Mouse (Mus musculus) Patski (cell line): Measurements from ENCODE around the gene Chaf1b. TPM values are rescaled to one million over a fixed set of nuclear protein-coding genes. Genes with fewer than 3 reads are reported as not detected.

Source experiments
- ATAC-seq: fragments of 100-300 bp; one replicate; pipeline ENCODE4 v1.8.0; 2021
- CTCF ChIA-PET: fragments of 350-600 bp; sonication (Branson Sonifier 250); formaldehyde crosslinking; loops from one replicate; lab custom pipeline; 2022; ENCODE audit warnings: inconsistent platforms; lab: Charles Lee
- POLR2A ChIA-PET: fragments of 350-600 bp; sonication (Branson Sonifier 250); formaldehyde crosslinking; loops from one replicate; lab custom pipeline; 2022; ENCODE audit warnings: antibody characterized with exemption, inconsistent platforms; lab: Charles Lee
- DNase-seq: peaks from one replicate; pipeline ENCODE4 v3.0.0-alpha.2; 2011; ENCODE audit warnings: low read depth, low spot score
- H3K27me3 ChIP-seq: fragments of 371-371 bp; one replicate; pipeline ENCODE4 v1.5.1; 2021
- CTCF ChIP-seq: fragments of 100-300 bp; IDR thresholded peaks from one replicate; pipeline ENCODE4 v1.5.1; 2021
- in situ Hi-C: fragments of 300-500 bp; cut with MboI; formaldehyde crosslinking; loops from 3 replicates; pipeline ENCODE4 v1.11.1; 2018; ENCODE audit warnings: low pct_unique_long_range_greater_than_20kb, mixed read lengths
- polyA plus RNA-seq: library from polyadenylated mRNA; unstranded; gene quantifications from one replicate; pipeline ENCODE4 v1.2.3, GENCODE M21; 2021

Chaf1b gene
- polyA plus RNA-seq, 1 experiment from 2014 or later = 32.1 TPM

GRCm38 (mm10) chr16:93925684-93926247 is 42.1 kb downstream of the Chaf1b start:
- no peak for DNase-seq
- in situ Hi-C loops = no loop called here
- POLR2A ChIA-PET = interaction anchor here (0.6 kb wide), 1 partner anchor 58 kb away, joined by 3 read pairs; no protein-coding TSS in a partner anchor
- H3K27me3 ChIP-seq = no peaks in the 10 kb centered on the region
- CTCF ChIA-PET = interaction anchor here (1.5 kb wide), 2 partner anchors 10 to 12 kb away, joined by 4 to 6 read pairs; no protein-coding TSS in a partner anchor
- ATAC-seq = no peak
- TF ChIP-seq CTCF = no peak

DNA sequence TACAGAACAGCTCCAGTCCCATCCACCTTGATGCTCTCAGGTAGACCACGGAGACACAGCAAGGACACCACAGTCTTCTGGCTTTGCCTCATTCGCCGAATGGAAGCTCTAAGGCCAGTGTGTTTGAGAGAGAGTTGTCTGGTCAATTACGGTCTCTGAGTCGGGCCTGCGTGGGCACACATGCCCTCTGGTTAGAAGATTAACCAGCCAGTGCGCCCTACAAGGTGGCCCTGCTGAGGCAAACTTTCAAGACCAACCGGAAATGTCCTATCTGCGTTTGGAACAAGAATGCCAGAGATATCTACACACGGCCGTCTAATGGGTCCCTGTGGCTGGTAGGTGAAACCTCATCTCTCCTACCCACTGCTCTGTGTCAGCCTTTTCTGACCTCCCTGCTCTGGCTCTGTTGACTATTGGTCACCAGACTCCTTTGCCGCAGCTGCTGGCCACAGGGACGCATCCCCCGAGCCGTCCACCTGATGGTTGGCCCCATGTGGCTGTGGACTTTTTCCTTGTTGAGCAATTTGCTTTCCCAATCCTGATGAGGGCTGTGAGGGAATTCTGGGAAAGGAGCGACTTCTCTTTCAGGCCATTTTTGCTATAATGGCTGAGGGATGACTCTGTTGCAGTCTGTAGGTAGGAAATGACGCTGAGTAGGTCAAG is 45.8 kb downstream of the Chaf1b start:
- ATAC-seq = no peak
- in situ Hi-C loops = no loop called here
- POLR2A ChIA-PET = no interaction called here
- CTCF ChIA-PET = no interaction called here
- TF ChIP-seq CTCF = no peak
- no peak for DNase-seq
- H3K27me3 ChIP-seq = no peaks in the 10 kb centered on the region

DNA sequence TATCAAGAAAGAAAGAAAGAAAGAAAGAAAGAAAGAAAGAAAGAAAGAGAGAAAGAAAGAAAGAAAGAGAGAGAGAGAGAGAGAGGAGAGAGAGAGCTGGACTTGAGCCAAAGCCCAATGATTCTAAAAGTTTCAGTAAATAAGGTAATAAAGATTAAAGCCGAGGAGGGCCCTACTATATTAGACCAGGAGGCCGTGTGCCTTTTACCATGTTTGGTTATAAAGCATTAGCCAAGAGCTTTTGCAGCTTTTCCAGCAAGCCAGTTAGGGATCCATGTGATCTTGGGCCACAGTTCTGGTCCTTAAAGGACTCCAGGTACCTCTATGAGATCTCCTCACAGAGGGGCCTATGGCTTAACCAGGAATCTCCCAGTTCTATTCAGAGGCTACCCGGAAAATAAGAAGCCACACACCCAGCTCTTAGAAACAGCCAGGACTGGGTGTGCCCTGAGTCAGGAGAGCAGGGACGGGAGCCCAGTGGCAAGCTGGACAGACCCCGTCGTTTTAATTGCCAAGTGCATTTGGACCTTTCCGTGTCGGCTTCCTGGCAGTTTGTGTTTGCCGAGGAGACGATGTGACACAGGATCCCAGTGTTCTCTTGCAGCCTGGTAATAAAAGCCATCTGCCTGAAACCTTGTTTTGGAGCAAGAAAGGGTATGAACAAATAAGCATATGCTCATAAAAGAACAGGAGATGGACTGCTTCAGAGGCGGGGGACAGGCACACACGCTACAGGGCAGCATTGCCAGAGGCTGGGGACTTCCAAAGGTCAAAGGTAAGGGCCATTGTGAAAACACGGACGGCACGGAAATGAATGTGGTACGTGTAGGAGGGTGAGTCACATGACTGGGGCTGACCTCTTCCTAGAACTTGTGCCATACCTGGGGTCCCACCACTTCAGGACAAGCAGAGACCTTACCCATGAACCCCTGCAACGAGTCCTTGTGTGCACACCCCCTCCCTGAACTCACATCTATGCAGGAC is 48.8 kb downstream of the Chaf1b start:
- in situ Hi-C loops = no loop called here
- CTCF ChIA-PET = no interaction called here
- ATAC-seq (no peak), DNase-seq (no peak)
- no peak for TF ChIP-seq CTCF
- POLR2A ChIA-PET = no interaction called here
- H3K27me3 ChIP-seq = no peaks in the 10 kb centered on the region

- in situ Hi-C loops = no loop called here
- H3K27me3 ChIP-seq = no peaks in the 10 kb centered on the region
- DNase-seq (no peak), ATAC-seq (no peak)
- ChIA-PET POLR2A (no interaction called here), CTCF (no interaction called here)
- no peak for TF ChIP-seq CTCF
Observed at GRCm38 (mm10) chr16:93934588-93934987, 50.9 kb downstream of the Chaf1b start.

DNA sequence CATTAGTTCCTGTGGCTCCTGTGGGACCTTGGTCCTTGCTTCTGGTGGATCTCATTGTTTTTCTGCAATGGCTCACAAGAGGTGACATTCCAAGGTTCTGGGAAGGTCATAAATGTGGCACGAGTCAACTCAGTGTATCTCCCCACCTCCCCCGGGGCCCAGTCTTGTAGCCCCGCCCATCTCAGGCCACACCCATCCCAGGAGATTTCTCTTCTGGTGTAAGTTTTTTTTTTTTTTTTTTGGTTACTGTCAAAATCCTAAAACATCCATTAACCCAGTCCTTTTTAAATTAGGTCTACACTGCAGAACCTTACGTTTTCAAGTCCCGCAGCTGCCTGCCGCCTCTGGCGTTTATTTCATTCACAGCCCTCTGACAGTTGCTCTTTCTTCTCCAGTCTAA is 51.3 kb downstream of the Chaf1b start:
- ChIA-PET POLR2A (no interaction called here), CTCF (no interaction called here)
- no peak for DNase-seq
- no peak for ATAC-seq
- no peak for TF ChIP-seq CTCF
- in situ Hi-C loops = no loop called here
- H3K27me3 ChIP-seq = no peaks in the 10 kb centered on the region

DNA sequence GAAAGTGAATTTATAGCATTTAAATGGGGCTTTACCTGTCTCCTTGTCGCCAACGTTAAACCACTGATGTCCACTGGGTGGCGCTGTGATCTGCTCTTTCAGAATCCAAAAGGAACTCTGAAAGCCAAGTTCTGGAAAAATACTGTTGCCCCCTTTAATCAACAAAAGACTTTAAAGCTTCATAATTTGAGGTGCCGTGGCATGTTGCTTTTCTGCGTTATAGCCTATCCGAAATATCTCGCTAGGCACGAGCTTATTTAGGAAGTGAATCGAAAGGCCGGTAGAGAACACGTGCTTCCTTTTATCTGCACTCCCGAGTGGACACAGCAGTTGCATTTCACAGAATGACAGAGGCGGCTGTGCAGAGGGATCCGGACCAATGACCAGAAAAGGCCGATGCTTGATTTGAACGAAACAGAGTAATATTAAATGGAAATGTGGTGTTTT is 54.7 kb downstream of the Chaf1b start:
- no peak for DNase-seq
- no peak for ATAC-seq
- CTCF ChIA-PET = interaction anchor here (0.7 to 2.1 kb wide), 21 partner anchors 9 to 408 kb away, joined by 3 to 22 read pairs (median 4); no protein-coding TSS in a partner anchor
- peaks cover 2% of the 10 kb centered on the region for H3K27me3 ChIP-seq
- in situ Hi-C loops = no loop called here
- POLR2A ChIA-PET = no interaction called here
- TF ChIP-seq CTCF = peak; percentile 89

DNA sequence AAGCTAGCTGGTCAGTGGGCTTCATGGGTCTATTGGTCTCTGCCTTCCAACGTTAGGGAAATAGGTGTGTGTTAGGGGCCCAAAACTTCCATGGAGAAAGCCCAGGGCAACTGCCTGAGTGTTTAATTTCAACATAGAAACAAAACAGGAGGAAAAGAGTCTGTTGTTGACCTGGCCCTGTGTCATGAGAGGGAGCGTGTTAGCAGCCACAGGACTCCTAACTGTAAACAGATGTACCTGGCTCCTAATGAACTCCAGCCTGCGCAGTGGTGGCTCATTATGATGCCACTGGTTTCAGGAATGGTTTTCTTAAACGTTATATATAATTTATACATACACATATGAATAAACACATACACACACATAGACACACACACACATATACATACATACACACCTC is 56.3 kb downstream of the Chaf1b start:
- ChIA-PET POLR2A (no interaction called here), CTCF (interaction anchor here (1.0 kb wide), 1 partner anchor 37 kb away, joined by 4 read pairs; no protein-coding TSS in a partner anchor)
- ATAC-seq (no peak), DNase-seq (no peak)
- H3K27me3 ChIP-seq = peaks cover 13% of the 10 kb centered on the region
- in situ Hi-C loops = loop anchor here (5.0 to 10.0 kb wide), 2 partner anchors 37 to 315 kb away; no protein-coding TSS in a partner anchor
- no peak for TF ChIP-seq CTCF

- ATAC-seq = no peak
- peaks cover 13% of the 10 kb centered on the region for H3K27me3 ChIP-seq
- TF ChIP-seq CTCF = no peak
- POLR2A ChIA-PET = no interaction called here
- in situ Hi-C loops = loop anchor here (5.0 to 10.0 kb wide), 2 partner anchors 35 to 313 kb away; no protein-coding TSS in a partner anchor
- DNase-seq = no peak
- CTCF ChIA-PET = interaction anchor here (1.5 kb wide), 1 partner anchor 34 kb away, joined by 3 read pairs; no protein-coding TSS in a partner anchor
Observed at GRCm38 (mm10) chr16:93941781-93942567, 58.3 kb downstream of the Chaf1b start.

GRCm38 (mm10) chr16:93942796-93943502 is 59.2 kb downstream of the Chaf1b start:
- H3K27me3 ChIP-seq = peaks cover 18% of the 10 kb centered on the region
- in situ Hi-C loops = loop anchor here (5.0 to 10.0 kb wide), 2 partner anchors 34 to 312 kb away; no protein-coding TSS in a partner anchor
- ChIA-PET POLR2A (no interaction called here), CTCF (interaction anchor here (1.5 kb wide), 1 partner anchor 33 kb away, joined by 3 read pairs; no protein-coding TSS in a partner anchor)
- peak; percentile 48 for TF ChIP-seq CTCF
- ATAC-seq = no peak
- DNase-seq = no peak
